ENCODE assay signal across 10 mouse cellular contexts in genomic region chr2:27682096-27682495, GRCm38 (mm10). TPM values are rescaled to one million over a fixed set of nuclear protein-coding genes. Genes with fewer than 3 reads are reported as not detected.
A peak's percentile ranks its signal among the peaks of the same experiment; 100 is the strongest.
DNase-seq lines count a peak whose midpoint lies in the region; ATAC-seq lines count a peak whose summit lies in the region.
"Had no signal": no experiment of that assay in that cellular context is flagged by ENCODE, and none has a peak within 500 bp of the region (broad histone marks: within the 10 kb centered on the region; RNA-seq: fewer than 3 reads in every experiment).

No protein-coding gene starts in this region.

- H3K4me3 ChIP-seq in embryonic facial prominence, embryonic 12.5 days, result no peak overlapping the region
- no peak overlapping the region for H3K4me3 ChIP-seq in embryonic facial prominence, embryonic 10.5 days
- H3K4me3 ChIP-seq in heart, embryonic 16.5 days (ENCODE audit: low read length), result no peak overlapping the region
- H3K4me3 ChIP-seq in heart, embryonic 11.5 days (ENCODE audit: low read depth, low read length), result no peak overlapping the region
- no peak overlapping the region for H3K4me3 ChIP-seq in embryonic facial prominence, embryonic 14.5 days (ENCODE audit: low read depth, low read length)
- H3K4me3 ChIP-seq in limb, embryonic 15.5 days, result no peak overlapping the region
- H3K4me3 ChIP-seq: limb, embryonic 12.5 days had no signal

- no peaks in the 10 kb centered on the region for H3K36me3 ChIP-seq in embryonic facial prominence, embryonic 12.5 days
- H3K36me3 ChIP-seq in embryonic facial prominence, embryonic 10.5 days (replicated peaks), result no peaks in the 10 kb centered on the region
- H3K36me3 ChIP-seq in heart, embryonic 16.5 days (ENCODE audit: control insufficient read depth, insufficient read depth), result no peaks in the 10 kb centered on the region
- no peaks in the 10 kb centered on the region for H3K36me3 ChIP-seq in heart, embryonic 11.5 days (ENCODE audit: control insufficient read depth, insufficient read depth, low read length)
- no peaks in the 10 kb centered on the region for H3K36me3 ChIP-seq in embryonic facial prominence, embryonic 14.5 days (ENCODE audit: control insufficient read depth, insufficient read depth, low read length)
- no peaks in the 10 kb centered on the region for H3K36me3 ChIP-seq in limb, embryonic 15.5 days
- H3K36me3 ChIP-seq: limb, embryonic 12.5 days had no signal

- no peak overlapping the region for H3K4me2 ChIP-seq in embryonic facial prominence, embryonic 12.5 days (replicated peaks)
- H3K4me2 ChIP-seq in heart, embryonic 16.5 days (ENCODE audit: low read depth, low read length), result no peak overlapping the region
- H3K4me2 ChIP-seq in heart, embryonic 11.5 days, result no peak overlapping the region
- peak overlapping the region; percentile 19; the same call in 1 of the 2 replicates for H3K4me2 ChIP-seq in embryonic facial prominence, embryonic 14.5 days (ENCODE audit: low read depth, low read length)
- H3K4me2 ChIP-seq in limb, embryonic 15.5 days, result 0 out of 2 replicates have a peak overlapping the region, but pooled peaks have one; percentile 15
- H3K4me2 ChIP-seq: limb, embryonic 12.5 days had no signal

- H3K27me3 ChIP-seq in embryonic facial prominence, embryonic 12.5 days, result no peaks in the 10 kb centered on the region
- H3K27me3 ChIP-seq in embryonic facial prominence, embryonic 10.5 days (replicated peaks; ENCODE audit: low read depth, poor library complexity, severe bottlenecking), result 0 out of 2 replicates have a peak, but pooled peaks cover 12% of the 10 kb centered on the region
- no peaks in the 10 kb centered on the region for H3K27me3 ChIP-seq in heart, embryonic 16.5 days (ENCODE audit: control insufficient read depth, insufficient read depth, low read length)
- H3K27me3 ChIP-seq in heart, embryonic 11.5 days (ENCODE audit: control insufficient read depth, insufficient read depth, low read length), result no peaks in the 10 kb centered on the region
- H3K27me3 ChIP-seq in embryonic facial prominence, embryonic 14.5 days (replicated peaks; ENCODE audit: control insufficient read depth, insufficient read depth, low read length), result no peaks in the 10 kb centered on the region
- H3K27me3 ChIP-seq in limb, embryonic 15.5 days, result no peaks in the 10 kb centered on the region
- H3K27me3 ChIP-seq: limb, embryonic 12.5 days had no signal

- peaks cover 78% of the 10 kb centered on the region for H3K4me1 ChIP-seq in embryonic facial prominence, embryonic 12.5 days
- peaks cover 84% of the 10 kb centered on the region for H3K4me1 ChIP-seq in embryonic facial prominence, embryonic 10.5 days
- H3K4me1 ChIP-seq in heart, embryonic 16.5 days (ENCODE audit: control insufficient read depth, insufficient read depth, low read length), result peaks cover 68% of the 10 kb centered on the region
- peaks cover 81% of the 10 kb centered on the region for H3K4me1 ChIP-seq in heart, embryonic 11.5 days (ENCODE audit: control insufficient read depth, insufficient read depth, low read length)
- H3K4me1 ChIP-seq in embryonic facial prominence, embryonic 14.5 days (ENCODE audit: control insufficient read depth, insufficient read depth, low read length), result peaks cover 68% of the 10 kb centered on the region
- H3K4me1 ChIP-seq in limb, embryonic 15.5 days, result peaks cover 89% of the 10 kb centered on the region

- H3K9me3 ChIP-seq in embryonic facial prominence, embryonic 12.5 days, result no peaks in the 10 kb centered on the region
- H3K9me3 ChIP-seq in embryonic facial prominence, embryonic 10.5 days, result no peaks in the 10 kb centered on the region
- no peaks in the 10 kb centered on the region for H3K9me3 ChIP-seq in heart, embryonic 16.5 days (replicated peaks; ENCODE audit: control insufficient read depth, low read length)
- H3K9me3 ChIP-seq in heart, embryonic 11.5 days (replicated peaks; ENCODE audit: control insufficient read depth, low read length), result no peaks in the 10 kb centered on the region
- H3K9me3 ChIP-seq in embryonic facial prominence, embryonic 14.5 days (ENCODE audit: control insufficient read depth, low read length), result no peaks in the 10 kb centered on the region
- no peaks in the 10 kb centered on the region for H3K9me3 ChIP-seq in limb, embryonic 15.5 days
- H3K9me3 ChIP-seq: limb, embryonic 12.5 days had no signal

- no peak for DNase-seq in embryonic facial prominence, embryonic 10.5 days (ENCODE audit: low spot score)
- DNase-seq in embryonic facial prominence, embryonic 14.5 days (ENCODE audit: low spot score), result no peak
- no peak for DNase-seq in embryo, embryonic 9.5 days (ENCODE audit: extremely low spot score)
- no peak for DNase-seq in left cerebral cortex, adult 11 months (ENCODE audit: low spot score)
- DNase-seq: cerebellum, adult 18-20 months had no signal

- 59% methylated on average over 5 of the region's 5 CpGs for WGBS in embryonic facial prominence, embryonic 12.5 days
- WGBS in embryonic facial prominence, embryonic 10.5 days, result 67% methylated on average over 5 of the region's 5 CpGs
- WGBS in heart, embryonic 16.5 days, result 47% methylated on average over 5 of the region's 5 CpGs
- WGBS in heart, embryonic 11.5 days (ENCODE audit: insufficient replicate concordance), result 61% methylated on average over 5 of the region's 5 CpGs
- WGBS in embryonic facial prominence, embryonic 14.5 days, result 64% methylated on average over 5 of the region's 5 CpGs
- 32% methylated on average over 5 of the region's 5 CpGs for WGBS in limb, embryonic 15.5 days

- no peak overlapping the region for H3K9ac ChIP-seq in embryonic facial prominence, embryonic 12.5 days
- H3K9ac ChIP-seq in heart, embryonic 16.5 days (ENCODE audit: low read length), result peak overlapping the region; percentile 3; the same call in 1 of the 2 replicates
- no peak overlapping the region for H3K9ac ChIP-seq in heart, embryonic 11.5 days (ENCODE audit: low read depth, low read length)
- H3K9ac ChIP-seq in embryonic facial prominence, embryonic 14.5 days (ENCODE audit: low read depth, low read length), result peak overlapping the region; percentile 2; the same call in 1 of the 2 replicates
- H3K9ac ChIP-seq in limb, embryonic 15.5 days, result no peak overlapping the region
- H3K9ac ChIP-seq: limb, embryonic 12.5 days had no signal

- H3K27ac ChIP-seq in embryonic facial prominence, embryonic 12.5 days, result 0 out of 2 replicates have a peak overlapping the region, but pooled peaks have one; percentile 8
- no peak overlapping the region; the same call in 1 of the 2 replicates for H3K27ac ChIP-seq in embryonic facial prominence, embryonic 10.5 days (replicated peaks)
- H3K27ac ChIP-seq in heart, embryonic 16.5 days (ENCODE audit: low read length), result no peak overlapping the region
- no peak overlapping the region for H3K27ac ChIP-seq in heart, embryonic 11.5 days (ENCODE audit: low read depth, low read length)
- 0 out of 2 replicates have a peak overlapping the region, but pooled peaks have one; percentile 39 for H3K27ac ChIP-seq in embryonic facial prominence, embryonic 14.5 days (replicated peaks; ENCODE audit: low read depth, low read length)
- H3K27ac ChIP-seq in limb, embryonic 15.5 days, result peak overlapping the region; percentile 79
- H3K27ac ChIP-seq: limb, embryonic 12.5 days had no signal

- no peak for ATAC-seq in embryonic facial prominence, embryonic 12.5 days (ENCODE audit: insufficient number of reproducible peaks, insufficient read depth, low FRiP score, low TSS enrichment)
- ATAC-seq in heart, embryonic 16.5 days (replicated peaks; ENCODE audit: extremely low read depth, insufficient read depth, low FRiP score), result no peak
- ATAC-seq in heart, embryonic 11.5 days (replicated peaks; ENCODE audit: insufficient number of reproducible peaks, low FRiP score, low TSS enrichment), result no peak
- no peak for ATAC-seq in embryonic facial prominence, embryonic 14.5 days (ENCODE audit: low read depth)
- ATAC-seq in limb, embryonic 15.5 days (ENCODE audit: insufficient number of reproducible peaks, low FRiP score, low TSS enrichment, low read depth), result no peak

RNA-seq across cellular contexts. Expression of gene Rxra, which starts 5.9 kb away (rescaled TPM):
- 14.7 and 15.9 TPM in 2 replicates for polyA plus RNA-seq in embryonic facial prominence, embryonic 12.5 days (2016; fragmentation: Nextera tagmentation; extraction: Ambion mirVana)
- 8.8 and 9.3 TPM in 2 replicates for polyA plus RNA-seq in embryonic facial prominence, embryonic 10.5 days (2016; fragmentation: Nextera tagmentation; extraction: Ambion mirVana)
- polyA plus RNA-seq in heart, embryonic 16.5 days (2015; fragmentation: Nextera tagmentation; extraction: Ambion mirVana), result 6.6 and 8.4 TPM in 2 replicates
- polyA plus RNA-seq in heart, embryonic 11.5 days (2014; fragmentation: Nextera tagmentation; extraction: Ambion mirVana), result 4.2 and 5.2 TPM in 2 replicates
- 11.3 and 11.5 TPM in 2 replicates for polyA plus RNA-seq in embryonic facial prominence, embryonic 14.5 days (2014; fragmentation: Nextera tagmentation; extraction: Ambion mirVana)
- polyA plus RNA-seq in limb, embryonic 15.5 days (2015; fragmentation: Nextera tagmentation; extraction: Ambion mirVana), result 19.4 and 19.7 TPM in 2 replicates

Comparison
In these comparisons a context has a peak if more than half of its experiments do, and no peak if none do; other contexts are left out.
1. H3K27ac ChIP-seq: peak in embryonic facial prominence, embryonic 12.5 days (single experiment), embryonic facial prominence, embryonic 14.5 days (single experiment) and limb, embryonic 15.5 days (single experiment); none in embryonic facial prominence, embryonic 10.5 days (single experiment), heart, embryonic 16.5 days (single experiment) and heart, embryonic 11.5 days (single experiment).
2. H3K4me2 ChIP-seq: peak in embryonic facial prominence, embryonic 14.5 days (single experiment) and limb, embryonic 15.5 days (single experiment); none in embryonic facial prominence, embryonic 12.5 days (single experiment), heart, embryonic 16.5 days (single experiment) and heart, embryonic 11.5 days (single experiment).
3. H3K9ac ChIP-seq: peak in heart, embryonic 16.5 days (single experiment) and embryonic facial prominence, embryonic 14.5 days (single experiment); none in embryonic facial prominence, embryonic 12.5 days (single experiment), heart, embryonic 11.5 days (single experiment) and limb, embryonic 15.5 days (single experiment).